Mouse (Mus musculus) kidney, postnatal 0 days (tissue): ENCODE results near the gene Gm4894. TPM values are rescaled to one million over a fixed set of nuclear protein-coding genes. Genes with fewer than 3 reads are reported as not detected.

Source experiments
- ATAC-seq: fragments of 200-750 bp; cut with Nextera tagmentation; replicated peaks from 2 replicates; pipeline ENCODE4 v1.8.0; 2017; ENCODE audit warnings: low read depth, moderate number of reproducible peaks, moderate TSS enrichment, moderate library complexity; ENCODE audit not compliant: low FRiP score
- DNase-seq: peaks from one replicate; pipeline ENCODE4 v3.0.0-alpha.2; 2016; ENCODE audit warnings: low spot score
- H3K27ac ChIP-seq: fragments of 300-500 bp; sonication (generic); 2 replicates; pipeline ENCODE4 v1.5.1; 2014; ENCODE audit warnings: mild to moderate bottlenecking
- H3K27me3 ChIP-seq: fragments of 300-500 bp; sonication (generic); 2 replicates; pipeline ENCODE4 v1.6.1; 2014; ENCODE audit warnings: low read length, mixed read lengths; ENCODE audit not compliant: insufficient read depth
- H3K36me3 ChIP-seq: fragments of 300-500 bp; sonication (generic); 2 replicates; pipeline ENCODE4 v1.6.1; 2014; ENCODE audit warnings: low read length, mixed read lengths; ENCODE audit not compliant: insufficient read depth
- H3K4me1 ChIP-seq: fragments of 300-500 bp; sonication (generic); replicated peaks from 2 replicates; pipeline ENCODE4 v1.6.1; 2014; ENCODE audit warnings: antibody characterized with exemption, low read length, mixed read lengths; ENCODE audit not compliant: insufficient read depth
- H3K4me2 ChIP-seq: fragments of 300-500 bp; sonication (generic); 2 replicates; pipeline ENCODE4 v1.6.1; 2014; ENCODE audit warnings: mild to moderate bottlenecking, low read length, moderate library complexity, mixed read lengths
- H3K4me3 ChIP-seq: fragments of 300-500 bp; sonication (generic); replicated peaks from 2 replicates; pipeline ENCODE4 v1.5.1; 2014; ENCODE audit warnings: low read depth, low read length
- H3K9ac ChIP-seq: fragments of 300-500 bp; sonication (generic); 2 replicates; pipeline ENCODE4 v1.6.1; 2014; ENCODE audit warnings: low read depth, low read length
- H3K9me3 ChIP-seq: fragments of 300-500 bp; sonication (generic); replicated peaks from 2 replicates; pipeline ENCODE4 v1.6.1; 2016; ENCODE audit warnings: low read length, inconsistent platforms, mixed read lengths
- CTCF ChIP-seq: IDR thresholded peaks from 2 replicates; pipeline ENCODE4 v1.5.1; 2016; ENCODE audit warnings: antibody characterized with exemption, low read depth, mild to moderate bottlenecking, moderate library complexity
- WGBS: fragments of 180-500 bp; shearing (Covaris S2); extraction: QIAGEN DNeasy Blood & Tissue Kit; methylation state at CpG from one replicate; pipeline ENCODE4 v1.1.7; 2014; 5-methylcytosine and 5-hydroxymethylcytosine counted together
- polyA plus RNA-seq: library from polyadenylated mRNA; unstranded; fragments of >200 nt; fragmentation: Nextera tagmentation; extraction: Ambion mirVana; gene quantifications from 2 replicates; pipeline ENCODE4 v1.2.1, GENCODE M21; 2015

The Gm4894 gene
- polyA plus RNA-seq, 1 experiment from 2014 or later = not detected

- Histone ChIP-seq H3K27ac (no peak overlapping the region), H3K27me3 (no peaks in the 10 kb centered on the region), H3K9me3 (no peaks in the 10 kb centered on the region), H3K9ac (no peak overlapping the region), H3K36me3 (no peaks in the 10 kb centered on the region), H3K4me1 (no peaks in the 10 kb centered on the region), H3K4me2 (no peak overlapping the region), H3K4me3 (no peak overlapping the region)
- TF ChIP-seq CTCF = no peak
- ATAC-seq = no peak
- DNase-seq = no peak
- 77% methylated on average over 1 of the region's 1 CpGs for WGBS
Observed at GRCm38 (mm10) chr9:49295101-49295500, 44.8 kb downstream of the Gm4894 start.

- no peaks in the 10 kb centered on the region for H3K4me1 ChIP-seq
- no peak overlapping the region for H3K27ac ChIP-seq
- ATAC-seq (no peak), DNase-seq (peak; percentile 21)
- no peak overlapping the region for H3K9ac ChIP-seq
- H3K27me3 ChIP-seq = no peaks in the 10 kb centered on the region
- no peak overlapping the region for H3K4me2 ChIP-seq
- WGBS = 33% methylated on average over 3 of the region's 3 CpGs
- H3K4me3 ChIP-seq = no peak overlapping the region
- TF ChIP-seq CTCF = no peak
- no peaks in the 10 kb centered on the region for H3K36me3 ChIP-seq
- H3K9me3 ChIP-seq = no peaks in the 10 kb centered on the region
Observed at GRCm38 (mm10) chr9:49307576-49307975, 57.2 kb downstream of the Gm4894 start.

- DNase-seq = no peak
- 57% methylated on average over 4 of the region's 4 CpGs for WGBS
- no peak for ATAC-seq
- TF ChIP-seq CTCF = no peak
- Histone ChIP-seq H3K4me1 (no peaks in the 10 kb centered on the region), H3K4me3 (no peak overlapping the region), H3K27me3 (no peaks in the 10 kb centered on the region), H3K36me3 (no peaks in the 10 kb centered on the region), H3K9ac (no peak overlapping the region), H3K9me3 (no peaks in the 10 kb centered on the region), H3K27ac (no peak overlapping the region), H3K4me2 (no peak overlapping the region)
Observed at GRCm38 (mm10) chr9:49310821-49311220, 60.5 kb downstream of the Gm4894 start.

- TF ChIP-seq CTCF = no peak
- Histone ChIP-seq H3K27me3 (no peaks in the 10 kb centered on the region), H3K9ac (no peak overlapping the region), H3K4me3 (no peak overlapping the region), H3K4me1 (no peaks in the 10 kb centered on the region), H3K9me3 (no peaks in the 10 kb centered on the region), H3K27ac (no peak overlapping the region), H3K36me3 (no peaks in the 10 kb centered on the region), H3K4me2 (no peak overlapping the region)
- ATAC-seq = no peak
- no peak for DNase-seq
Observed at GRCm38 (mm10) chr9:49318638-49319037, 68.3 kb downstream of the Gm4894 start.

Other genes with a start within 250 kb of the Gm4894 start
- gene Zw10, start 194.9 kb upstream of the Gm4894 start, polyA plus RNA-seq = 19.1 and 21.4 TPM in 2 replicates
- 0.20 and 0.22 TPM in 2 replicates for gene Tmprss5, start 169.3 kb upstream of the Gm4894 start, polyA plus RNA-seq
- not detected in 2 replicates for gene Drd2, start 90.1 kb downstream of the Gm4894 start, polyA plus RNA-seq
- not detected in 2 replicates for gene Ankk1, start 176.5 kb downstream of the Gm4894 start, polyA plus RNA-seq
- 2.6 and 3.7 TPM in 2 replicates for gene Ttc12, start 235.7 kb downstream of the Gm4894 start, polyA plus RNA-seq